Mouse (Mus musculus) olfactory bulb, adult 2 months (tissue): Measurements from ENCODE around the gene Mif4gd. TPM values are rescaled to one million over a fixed set of nuclear protein-coding genes. Genes with fewer than 3 reads are reported as not detected.
A peak's percentile ranks its signal among the peaks of the same experiment; 100 is the strongest.

Experiments used
- H3K27ac ChIP-seq: fragments of 200-500 bp; 2 replicates; pipeline ENCODE4 v1.5.1; 2012; ENCODE audit warnings: low read depth, low read length; ENCODE audit not compliant: insufficient read depth
- H3K4me1 ChIP-seq: fragments of 200-500 bp; 2 replicates; pipeline ENCODE4 v1.6.1; 2012; ENCODE audit warnings: low read length; ENCODE audit not compliant: control insufficient read depth, insufficient read depth
- H3K4me3 ChIP-seq: fragments of 200-500 bp; 2 replicates; pipeline ENCODE4 v1.5.1; 2012; ENCODE audit warnings: mild to moderate bottlenecking, low read depth, low read length, moderate library complexity; ENCODE audit not compliant: insufficient read depth
- CTCF ChIP-seq: fragments of 200-500 bp; IDR thresholded peaks from 2 replicates; pipeline ENCODE4 v1.5.1; 2012; ENCODE audit warnings: low read depth, mild to moderate bottlenecking, low read length, moderate library complexity; ENCODE audit not compliant: insufficient read depth
- POLR2A ChIP-seq: fragments of 200-500 bp; IDR thresholded peaks from 2 replicates; pipeline ENCODE4 v1.6.1; 2012; ENCODE audit warnings: mild to moderate bottlenecking, low read depth, low read length, moderate library complexity; ENCODE audit not compliant: insufficient read depth
- WGBS: fragments of 180-500 bp; shearing (Covaris S2); methylation state at CpG from one replicate; pipeline ENCODE4 v1.1.7; 2018; 5-methylcytosine and 5-hydroxymethylcytosine counted together
- polyA plus RNA-seq: library from polyadenylated mRNA; stranded (reverse); fragments of >200 nt; gene quantifications from 2 replicates; pipeline ENCODE4 v1.2.4, GENCODE M21; 2012; ENCODE audit warnings: low replicate concordance; ENCODE audit not compliant: missing spikeins, insufficient read depth, insufficient read length

Gene Mif4gd
- polyA plus RNA-seq, 1 experiment: not detected

GRCm38 (mm10) chr11:115627705-115628464, 15.1 kb upstream of the Mif4gd start, which contains the start of gene Slc25a19:
Gene Slc25a19 (minus strand): TSS chr11:115628295.
- Histone ChIP-seq H3K27ac (no peak within 1 kb of the TSS), H3K4me3 (peak within 1 kb of the TSS; percentile 76), H3K4me1 (peaks cover 7% of the 10 kb centered on the region)
- TF ChIP-seq POLR2A (no peak), CTCF (no peak)
- under 1% methylated on average over 47 of the region's 47 CpGs for WGBS

GRCm38 (mm10) chr11:115626824-115627616, 14.3 kb upstream of the Mif4gd start:
- Histone ChIP-seq H3K4me3 (peak overlapping the region; percentile 76), H3K4me1 (peaks cover 7% of the 10 kb centered on the region), H3K27ac (no peak overlapping the region)
- TF ChIP-seq POLR2A (no peak), CTCF (no peak)
- WGBS: 41% methylated on average over 11 of the region's 11 CpGs

GRCm38 (mm10) chr11:115625877-115626276, 13.1 kb upstream of the Mif4gd start:
- Histone ChIP-seq H3K27ac (no peak overlapping the region), H3K4me1 (peaks cover 7% of the 10 kb centered on the region), H3K4me3 (no peak overlapping the region)
- 72% methylated on average over 9 of the region's 9 CpGs for WGBS
- no peak for TF ChIP-seq POLR2A

- Histone ChIP-seq H3K4me1 (peaks cover 5% of the 10 kb centered on the region), H3K4me3 (no peak overlapping the region), H3K27ac (no peak overlapping the region)
- WGBS: 69% methylated on average over 9 of the region's 9 CpGs
- TF ChIP-seq POLR2A (no peak), CTCF (0 out of 2 replicates have a peak, but pooled peaks have one; percentile 34)
These were observed 10.8 kb upstream of the Mif4gd start for GRCm38 (mm10) chr11:115623487-115624070.

- Histone ChIP-seq H3K27ac (no peak overlapping the region), H3K4me3 (no peak overlapping the region), H3K4me1 (no peaks in the 10 kb centered on the region)
- WGBS: 94% methylated on average over 7 of the region's 7 CpGs
- TF ChIP-seq CTCF (no peak), POLR2A (no peak)
These were observed 7.2 kb upstream of the Mif4gd start for GRCm38 (mm10) chr11:115619949-115620348.

- H3K4me3 ChIP-seq: no peak overlapping the region
- WGBS: 81% methylated on average over 16 of the region's 16 CpGs
These were observed 6.2 kb upstream of the Mif4gd start for GRCm38 (mm10) chr11:115618732-115619516.

GRCm38 (mm10) chr11:115618001-115618400, 5.2 kb upstream of the Mif4gd start:
- WGBS: 80% methylated on average over 2 of the region's 2 CpGs
- peaks cover 5% of the 10 kb centered on the region; the same call in 1 of the 2 replicates for H3K4me1 ChIP-seq
- H3K27ac ChIP-seq: no peak overlapping the region
- no peak for TF ChIP-seq POLR2A
- TF ChIP-seq CTCF: no peak
- H3K4me3 ChIP-seq: no peak overlapping the region

More at GRCm38 (mm10) chr11:115618732-115619516, 6.2 kb upstream of the Mif4gd start:
- Histone ChIP-seq H3K27ac (no peak overlapping the region), H3K4me1 (no peaks in the 10 kb centered on the region)
- TF ChIP-seq CTCF (no peak), POLR2A (no peak)

- TF ChIP-seq POLR2A (no peak), CTCF (no peak)
- H3K27ac ChIP-seq: no peak overlapping the region
- WGBS: 84% methylated on average over 6 of the region's 6 CpGs
- peaks cover 9% of the 10 kb centered on the region for H3K4me1 ChIP-seq
- no peak overlapping the region for H3K4me3 ChIP-seq
These were observed 4.1 kb upstream of the Mif4gd start for GRCm38 (mm10) chr11:115616893-115617292.
